Mouse (Mus musculus) MEL (cell line): Measurements from ENCODE around the gene Phospho1. TPM values are rescaled to one million over a fixed set of nuclear protein-coding genes. Genes with fewer than 3 reads are reported as not detected.

Source experiments
- DNase-seq: peaks from one replicate; pipeline ENCODE4 v3.0.0; 2011; ENCODE audit warnings: low read depth, low spot score
- H3K27ac ChIP-seq: 2 replicates; pipeline ENCODE4 v1.5.1; 2012; ENCODE audit warnings: low read depth, mild to moderate bottlenecking, control low read depth, low read length, moderate library complexity; ENCODE audit not compliant: control insufficient read depth
- H3K27me3 ChIP-seq, 2 experiments: fragments of 150-350 bp in 1 of 2; sonication (generic) in 1 of 2; 2 replicates each; pipeline ENCODE4 v1.6.1; 2012; ENCODE audit warnings: low read length in 2 of 2, mild to moderate bottlenecking in 2 of 2, improper control_type of control experiment in 1 of 2, moderate library complexity in 1 of 2; ENCODE audit not compliant: insufficient read depth in 2 of 2, control insufficient read depth in 1 of 2
- H3K36me3 ChIP-seq, 2 experiments: 2 replicates each; pipeline ENCODE4 v1.6.1; 2012 to 2014; ENCODE audit warnings: low read length in 2 of 2, improper control_type of control experiment in 1 of 2, inconsistent platforms in 1 of 2, mild to moderate bottlenecking in 1 of 2; ENCODE audit not compliant: insufficient read depth in 2 of 2, control insufficient read depth in 1 of 2
- H3K4me1 ChIP-seq, 2 experiments: fragments of 150-350 bp in 1 of 2; sonication (generic) in 1 of 2; 2 replicates each; pipeline ENCODE4 v1.6.1; 2012; ENCODE audit warnings: low read length in 2 of 2, improper control_type of control experiment in 1 of 2, mild to moderate bottlenecking in 1 of 2; ENCODE audit not compliant: insufficient read depth in 2 of 2, control insufficient read depth in 1 of 2
- H3K4me3 ChIP-seq, 2 experiments: fragments of 150-350 bp in 1 of 2; sonication (generic) in 1 of 2; 2 replicates each; pipeline ENCODE4 v1.5.1; 2012; ENCODE audit warnings: low read depth in 2 of 2, low read length in 2 of 2, mild to moderate bottlenecking in 2 of 2, moderate library complexity in 2 of 2, control low read depth in 1 of 2, improper control_type of control experiment in 1 of 2; ENCODE audit not compliant: control insufficient read depth in 1 of 2, insufficient read depth in 1 of 2
- H3K79me2 ChIP-seq: 2 replicates; pipeline ENCODE4 v1.6.1; 2012; ENCODE audit warnings: mild to moderate bottlenecking, low read length, moderate library complexity; ENCODE audit not compliant: control insufficient read depth, poor library complexity, insufficient read depth
- H3K9ac ChIP-seq: 2 replicates; pipeline ENCODE4 v1.6.1; 2012; ENCODE audit warnings: low read depth, mild to moderate bottlenecking, control low read depth, low read length, moderate library complexity; ENCODE audit not compliant: control insufficient read depth, poor library complexity, severe bottlenecking
- H3K9me3 ChIP-seq: fragments of 150-350 bp; sonication (generic); replicated peaks from 2 replicates; pipeline ENCODE4 v1.6.1; 2012; ENCODE audit warnings: mild to moderate bottlenecking, low read length, improper control_type of control experiment, moderate library complexity; ENCODE audit not compliant: insufficient read depth
- CHD1 ChIP-seq: IDR thresholded peaks from 2 replicates; pipeline ENCODE4 v1.6.1; 2012; ENCODE audit warnings: low read depth, mild to moderate bottlenecking, inconsistent platforms, low read length, improper control_type of control experiment
- CHD2 ChIP-seq: IDR thresholded peaks from 2 replicates; pipeline ENCODE4 v1.6.1; 2011; ENCODE audit warnings: low read length, improper control_type of control experiment
- CTCF ChIP-seq, 3 experiments: IDR thresholded peaks in 2 of 3; conservative IDR thresholded peaks in 1 of 3; 2 replicates each; pipeline ENCODE4 v1.5.1; 2011 to 2012; ENCODE audit warnings: low read length in 3 of 3, low read depth in 2 of 3, mild to moderate bottlenecking in 2 of 3, improper control_type of control experiment in 1 of 3, inconsistent platforms in 1 of 3, mixed read lengths in 1 of 3, moderate library complexity in 1 of 3; ENCODE audit not compliant: control insufficient read depth in 1 of 3, insufficient read depth in 1 of 3, poor library complexity in 1 of 3, severe bottlenecking in 1 of 3
- E2F4 ChIP-seq: IDR thresholded peaks from 2 replicates; pipeline ENCODE4 v1.6.1; 2011; ENCODE audit warnings: low read depth, low read length, improper control_type of control experiment, borderline replicate concordance
- ELF1 ChIP-seq: IDR thresholded peaks from 2 replicates; pipeline ENCODE4 v1.6.1; 2014; ENCODE audit warnings: low read depth, mild to moderate bottlenecking, inconsistent platforms, low read length, improper control_type of control experiment, moderate library complexity
- EP300 ChIP-seq, 2 experiments: IDR thresholded peaks; 2 replicates each; pipeline ENCODE4 v1.6.1; 2011; ENCODE audit warnings: improper control_type of control experiment in 2 of 2, low read length in 2 of 2, low read depth in 1 of 2, mild to moderate bottlenecking in 1 of 2
- ETS1 ChIP-seq: IDR thresholded peaks from 2 replicates; pipeline ENCODE4 v1.6.1; 2012; ENCODE audit warnings: low read depth, mild to moderate bottlenecking, inconsistent platforms, low read length, improper control_type of control experiment, moderate library complexity
- GABPA ChIP-seq: IDR thresholded peaks from 2 replicates; pipeline ENCODE4 v1.6.1; 2012; ENCODE audit warnings: low read depth, mild to moderate bottlenecking, inconsistent platforms, low read length, improper control_type of control experiment, moderate library complexity
- GATA1 ChIP-seq: IDR thresholded peaks from 2 replicates; pipeline ENCODE4 v1.6.1; 2011; ENCODE audit warnings: low read depth, low read length, improper control_type of control experiment
- HCFC1 ChIP-seq: IDR thresholded peaks from 2 replicates; pipeline ENCODE4 v1.6.1; 2012; ENCODE audit warnings: low read depth, mild to moderate bottlenecking, inconsistent platforms, low read length, improper control_type of control experiment, moderate library complexity
- JUND ChIP-seq: IDR thresholded peaks from 2 replicates; pipeline ENCODE4 v1.6.1; 2011; ENCODE audit warnings: low read depth, mild to moderate bottlenecking, improper control_type of control experiment, low read length
- KAT2A ChIP-seq: conservative IDR thresholded peaks from 2 replicates; pipeline ENCODE4 v1.6.1; 2012; ENCODE audit warnings: low read depth, low read length, improper control_type of control experiment, inconsistent platforms
- MAZ ChIP-seq: IDR thresholded peaks from 2 replicates; pipeline ENCODE4 v1.6.1; 2012; ENCODE audit warnings: low read depth, mild to moderate bottlenecking, inconsistent platforms, low read length, improper control_type of control experiment
- MEF2A ChIP-seq: IDR thresholded peaks from 2 replicates; pipeline ENCODE4 v1.6.1; 2014; ENCODE audit warnings: low read depth, mild to moderate bottlenecking, inconsistent platforms, low read length, improper control_type of control experiment; ENCODE audit not compliant: poor library complexity, insufficient replicate concordance, severe bottlenecking; ENCODE audit errors: extremely low read depth
- MXI1 ChIP-seq: IDR thresholded peaks from 2 replicates; pipeline ENCODE4 v1.6.1; 2011; ENCODE audit warnings: mild to moderate bottlenecking, low read depth, low read length, improper control_type of control experiment
- MYB ChIP-seq: IDR thresholded peaks from 2 replicates; pipeline ENCODE4 v1.6.1; 2011; ENCODE audit warnings: mild to moderate bottlenecking, low read depth, low read length, improper control_type of control experiment
- MYC ChIP-seq: IDR thresholded peaks from 2 replicates; pipeline ENCODE4 v1.6.1; 2011; ENCODE audit warnings: low read depth, mild to moderate bottlenecking, low read length, improper control_type of control experiment, moderate library complexity
- NRF1 ChIP-seq: IDR thresholded peaks from 2 replicates; pipeline ENCODE4 v1.6.1; 2014; ENCODE audit warnings: low read depth, mild to moderate bottlenecking, inconsistent platforms, low read length, improper control_type of control experiment, moderate library complexity; ENCODE audit not compliant: poor library complexity, insufficient read depth, severe bottlenecking
- POLR2A ChIP-seq, 2 experiments: IDR thresholded peaks; 2 replicates each; pipeline ENCODE4 v1.6.1; 2011 to 2012; ENCODE audit warnings: low read length in 2 of 2, mild to moderate bottlenecking in 2 of 2, control low read depth in 1 of 2, improper control_type of control experiment in 1 of 2, low read depth in 1 of 2, moderate library complexity in 1 of 2; ENCODE audit not compliant: control insufficient read depth in 1 of 2, insufficient read depth in 1 of 2, poor library complexity in 1 of 2
- POLR2AphosphoS2 ChIP-seq: IDR thresholded peaks from 2 replicates; pipeline ENCODE4 v1.6.1; 2011; ENCODE audit warnings: low read length, improper control_type of control experiment
- POLR2AphosphoS5 ChIP-seq: IDR thresholded peaks from 2 replicates; pipeline ENCODE4 v1.6.1; 2012; ENCODE audit warnings: low read depth, borderline replicate concordance, mild to moderate bottlenecking, inconsistent platforms, low read length, moderate library complexity, mixed read lengths
- RAD21 ChIP-seq: IDR thresholded peaks from 2 replicates; pipeline ENCODE4 v1.6.1; 2011; ENCODE audit warnings: mild to moderate bottlenecking, low read depth, low read length, improper control_type of control experiment
- SMC3 ChIP-seq: IDR thresholded peaks from 2 replicates; pipeline ENCODE4 v1.6.1; 2011; ENCODE audit warnings: low read depth, low read length, improper control_type of control experiment
- TAL1 ChIP-seq: IDR thresholded peaks from 2 replicates; pipeline ENCODE4 v1.6.1; 2012; ENCODE audit warnings: mild to moderate bottlenecking, inconsistent platforms, low read length, moderate library complexity, mixed read lengths
- TBP ChIP-seq: IDR thresholded peaks from 2 replicates; pipeline ENCODE4 v1.8.0; 2011; ENCODE audit warnings: low read depth, low read length, improper control_type of control experiment
- UBTF ChIP-seq: IDR thresholded peaks from 2 replicates; pipeline ENCODE4 v1.6.1; 2012; ENCODE audit warnings: low read depth, mild to moderate bottlenecking, inconsistent platforms, low read length, improper control_type of control experiment, moderate library complexity, borderline replicate concordance; ENCODE audit not compliant: insufficient read depth
- ZC3H11A ChIP-seq: IDR thresholded peaks from 2 replicates; pipeline ENCODE4 v1.6.1; 2012; ENCODE audit warnings: low read depth, mild to moderate bottlenecking, inconsistent platforms, low read length, improper control_type of control experiment
- ZKSCAN1 ChIP-seq: IDR thresholded peaks from 2 replicates; pipeline ENCODE4 v1.6.1; 2012; ENCODE audit warnings: low read depth, mild to moderate bottlenecking, inconsistent platforms, low read length, improper control_type of control experiment, moderate library complexity
- polyA plus RNA-seq, 2 experiments: library from polyadenylated mRNA; stranded (reverse) in 1 of 2; unstranded in 1 of 2; fragments of >175 nt in 1 of 2; fragments of >200 nt in 1 of 2; gene quantifications; 2 replicates each; pipeline versions ENCODE4 v1.2.1 to v1.2.4; 2012; ENCODE audit warnings: low replicate concordance in 2 of 2, low read depth in 1 of 2; ENCODE audit not compliant: insufficient read length in 2 of 2, insufficient read depth in 1 of 2, missing spikeins in 1 of 2
- total RNA-seq: library from RNA; depleted of rRNA; stranded (reverse); fragments of 300-350 nt; gene quantifications from 2 replicates; pipeline ENCODE4 v1.2.3, GENCODE M21; 2012

The Phospho1 gene
- total and polyA plus RNA-seq, 3 experiments, result 15.4 to 76.0 TPM; not detected in 1

GRCm38 (mm10) chr11:95815412-95815811 lies 8.9 kb upstream of the Phospho1 start:
- H3K36me3 ChIP-seq, result peaks cover 0 to 3% of the 10 kb centered on the region in 2 experiments; a peak in 2 of 4 replicates
- H3K4me1 ChIP-seq, result peaks cover 0 to 8% of the 10 kb centered on the region in 2 experiments; a peak in 2 of 4 replicates
- H3K79me2 ChIP-seq, result no peaks in the 10 kb centered on the region
- TF ChIP-seq GATA1 (no peak), TBP (no peak), MEF2A (no peak), JUND (no peak), ETS1 (no peak), TAL1 (no peak), GABPA (no peak), KAT2A (no peak), ZC3H11A (no peak), SMC3 (no peak), POLR2A (IDR thresholded peaks at IDR 0.05; ENCODE audit: control insufficient read depth in 1 of 2, insufficient read depth in 1 of 2, low read depth in 1 of 2, low read length in 2 of 2, poor library complexity in 1 of 2) (no peak), MYB (no peak), UBTF (no peak), MAZ (no peak), POLR2AphosphoS5 (no peak), E2F4 (no peak), EP300 (IDR thresholded peaks at IDR 0.05; ENCODE audit: low read depth in 1 of 2, low read length in 2 of 2) (no peak), CHD2 (no peak), ZKSCAN1 (no peak), MYC (no peak)
- no peak for DNase-seq
- no peak overlapping the region for H3K4me3 ChIP-seq
- H3K9ac ChIP-seq, result no peak overlapping the region
- H3K9me3 ChIP-seq, result no peaks in the 10 kb centered on the region
- H3K27me3 ChIP-seq, result no peaks in the 10 kb centered on the region
- H3K27ac ChIP-seq, result no peak overlapping the region

- no peak overlapping the region for H3K4me3 ChIP-seq
- peaks cover 0 to 3% of the 10 kb centered on the region in 2 experiments; a peak in 1 of 4 replicates for H3K36me3 ChIP-seq
- DNase-seq, result no peak
- no peaks in the 10 kb centered on the region for H3K9me3 ChIP-seq
- H3K9ac ChIP-seq, result no peak overlapping the region
- H3K4me1 ChIP-seq, result peaks cover 0 to 4% of the 10 kb centered on the region in 2 experiments; a peak in 2 of 4 replicates
- TF ChIP-seq GATA1, result no peak
- TF ChIP-seq POLR2AphosphoS2, result no peak
- no peak for TF ChIP-seq RAD21
- no peak for TF ChIP-seq ELF1
- no peak for TF ChIP-seq CTCF (IDR thresholded peaks at IDR 0.05 in 2 of 3, conservative IDR thresholded peaks at IDR 0.05 in 1 of 3; ENCODE audit: control insufficient read depth in 1 of 3, insufficient read depth in 1 of 3, low read depth in 2 of 3, low read length in 3 of 3, poor library complexity in 1 of 3, severe bottlenecking in 1 of 3)
- no peak for TF ChIP-seq MXI1
- no peak for TF ChIP-seq MAZ
- TF ChIP-seq ETS1, result no peak
- TF ChIP-seq NRF1, result no peak
- no peak for TF ChIP-seq MYB
- TF ChIP-seq KAT2A, result no peak
- no peak for TF ChIP-seq ZC3H11A
- no peak for TF ChIP-seq HCFC1
- TF ChIP-seq POLR2AphosphoS5, result no peak
- TF ChIP-seq CHD2, result no peak
- no peak for TF ChIP-seq CHD1
- TF ChIP-seq, all 39 proteins: peak for 0
- peaks cover 3% of the 10 kb centered on the region; the same call in 1 of the 2 replicates for H3K79me2 ChIP-seq
- H3K27ac ChIP-seq, result no peak overlapping the region
- no peaks in the 10 kb centered on the region for H3K27me3 ChIP-seq
Measured at GRCm38 (mm10) chr11:95819138-95819537, 5.2 kb upstream of the Phospho1 start.
